Mouse (Mus musculus) midbrain, embryonic 13.5 days (tissue): Measurements from ENCODE around the gene Csrnp1. TPM values are rescaled to one million over a fixed set of nuclear protein-coding genes. Genes with fewer than 3 reads are reported as not detected.

Experiments used
- ATAC-seq: fragments of 200-750 bp; cut with Nextera tagmentation; 2 replicates; pipeline ENCODE4 v1.8.0; 2017; ENCODE audit warnings: mild to moderate bottlenecking, moderate TSS enrichment, moderate library complexity
- H3K27ac ChIP-seq: fragments of 300-500 bp; sonication (generic); 2 replicates; pipeline ENCODE4 v1.5.1; 2015; ENCODE audit warnings: inconsistent platforms, mild to moderate bottlenecking, moderate library complexity
- H3K27me3 ChIP-seq: fragments of 300-500 bp; sonication (generic); 2 replicates; pipeline ENCODE4 v1.6.1; 2015; ENCODE audit warnings: mild to moderate bottlenecking, inconsistent platforms
- H3K36me3 ChIP-seq: fragments of 300-500 bp; sonication (generic); 2 replicates; pipeline ENCODE4 v1.6.1; 2015; ENCODE audit warnings: mild to moderate bottlenecking, inconsistent platforms
- H3K4me1 ChIP-seq: fragments of 300-500 bp; sonication (generic); replicated peaks from 2 replicates; pipeline ENCODE4 v1.6.1; 2015; ENCODE audit warnings: inconsistent platforms
- H3K4me2 ChIP-seq: fragments of 300-500 bp; sonication (generic); replicated peaks from 2 replicates; pipeline ENCODE4 v1.6.1; 2015; ENCODE audit warnings: moderate library complexity, mild to moderate bottlenecking, inconsistent platforms
- H3K4me3 ChIP-seq: fragments of 300-500 bp; sonication (generic); replicated peaks from 2 replicates; pipeline ENCODE4 v1.5.1; 2015; ENCODE audit warnings: mild to moderate bottlenecking, inconsistent platforms
- H3K9ac ChIP-seq: fragments of 300-500 bp; sonication (generic); replicated peaks from 2 replicates; pipeline ENCODE4 v1.6.1; 2015; ENCODE audit warnings: mild to moderate bottlenecking, inconsistent platforms
- H3K9me3 ChIP-seq: fragments of 300-500 bp; sonication (generic); 2 replicates; pipeline ENCODE4 v1.6.1; 2016; ENCODE audit warnings: mild to moderate bottlenecking, inconsistent platforms
- WGBS: fragments of 180-500 bp; shearing (Covaris S2); methylation state at CpG from one replicate; pipeline ENCODE4 v1.1.7; 2015; 5-methylcytosine and 5-hydroxymethylcytosine counted together
- polyA plus RNA-seq: library from polyadenylated mRNA; unstranded; fragments of >200 nt; fragmentation: Nextera tagmentation; extraction: Ambion mirVana; gene quantifications from 2 replicates; pipeline ENCODE4 v1.2.1, GENCODE M21; 2015

Csrnp1 gene
- polyA plus RNA-seq, 1 experiment from 2014 or later, result 1.1 TPM

DNA sequence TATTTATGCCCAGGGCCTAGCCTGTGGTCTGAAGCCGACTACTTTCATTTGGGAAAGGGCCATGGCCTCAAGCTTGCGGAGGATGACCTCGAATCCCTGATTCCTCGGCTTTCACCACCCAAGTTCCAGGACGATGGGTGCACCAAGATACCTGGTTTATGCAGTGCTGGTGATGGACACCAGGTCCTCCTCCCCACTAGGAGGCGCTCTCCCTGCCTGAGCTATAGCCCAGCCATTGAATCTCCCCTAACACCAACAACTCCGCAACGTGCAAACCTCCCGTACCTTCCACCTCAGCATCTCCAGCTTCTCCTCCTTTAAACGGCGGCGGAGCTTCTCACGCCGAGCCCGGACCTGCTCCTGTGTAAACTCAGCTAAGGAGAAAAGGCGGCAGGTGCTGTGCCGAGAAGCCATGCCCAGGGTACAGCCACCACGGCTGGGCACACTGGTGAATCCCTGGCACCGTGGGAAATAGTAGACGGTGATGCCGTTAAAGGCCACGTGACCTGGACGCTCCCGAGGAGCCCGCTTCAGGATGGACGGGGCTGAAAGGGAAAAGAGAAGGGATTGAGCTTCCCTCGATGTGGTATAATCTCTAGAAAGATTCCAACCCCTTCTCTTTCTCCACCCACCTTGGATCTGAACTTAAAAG lies 10.5 kb downstream of the Csrnp1 start:
- Histone ChIP-seq H3K27me3 (0 out of 2 replicates have a peak, but pooled peaks cover 2% of the 10 kb centered on the region), H3K4me1 (peaks cover 23% of the 10 kb centered on the region), H3K4me2 (no peak overlapping the region), H3K27ac (no peak overlapping the region), H3K9me3 (no peaks in the 10 kb centered on the region), H3K9ac (no peak overlapping the region), H3K36me3 (no peaks in the 10 kb centered on the region), H3K4me3 (no peak overlapping the region)
- WGBS, result 93% methylated on average over 27 of the region's 27 CpGs
- ATAC-seq, result no peak

DNA sequence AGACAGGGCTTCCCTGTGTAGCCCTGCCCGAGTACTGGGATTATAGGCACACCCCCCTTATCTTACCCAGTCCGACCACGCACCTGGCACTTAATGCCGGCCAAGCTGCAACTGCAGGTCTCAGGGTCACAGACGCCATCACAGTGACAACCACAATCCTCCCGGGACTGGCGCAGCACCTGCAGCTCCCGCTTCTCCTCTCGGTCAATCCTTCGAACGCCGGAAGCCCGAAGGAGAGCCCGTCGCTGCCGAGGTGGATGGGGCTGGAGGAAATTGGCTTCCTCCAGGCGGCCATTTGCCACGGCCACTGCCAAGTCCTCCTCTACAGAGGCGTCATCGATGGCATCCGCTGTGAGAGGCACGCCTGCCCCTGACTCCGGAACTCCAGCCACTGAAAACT lies 11.2 kb downstream of the Csrnp1 start:
- H3K27ac ChIP-seq, result no peak overlapping the region
- H3K4me1 ChIP-seq, result peaks cover 20% of the 10 kb centered on the region
- no peak for ATAC-seq
- H3K4me2 ChIP-seq, result no peak overlapping the region
- H3K9me3 ChIP-seq, result no peaks in the 10 kb centered on the region
- no peaks in the 10 kb centered on the region for H3K36me3 ChIP-seq
- H3K27me3 ChIP-seq, result no peaks in the 10 kb centered on the region
- H3K4me3 ChIP-seq, result no peak overlapping the region
- WGBS, result 92% methylated on average over 23 of the region's 23 CpGs
- no peak overlapping the region for H3K9ac ChIP-seq

DNA sequence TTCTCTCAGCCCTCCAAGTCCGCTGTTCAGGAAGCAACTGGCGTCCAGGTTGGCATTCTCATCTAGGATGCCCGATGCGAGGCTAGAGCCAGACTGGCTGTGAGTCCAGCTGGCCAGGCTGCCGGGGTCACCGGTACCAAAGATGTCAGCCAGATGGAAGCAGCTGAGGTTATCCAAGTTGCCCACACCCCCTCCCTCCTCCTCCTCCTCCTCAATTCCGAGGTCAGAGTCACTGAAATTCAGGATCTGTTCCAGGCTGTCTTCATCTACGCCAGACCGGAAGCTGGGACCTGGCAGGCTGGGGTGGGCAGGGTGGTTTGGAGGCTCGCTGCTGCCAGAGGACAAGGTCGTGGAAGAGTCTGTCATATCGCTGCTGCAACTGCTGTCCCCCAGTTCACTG lies 11.9 kb downstream of the Csrnp1 start:
- ATAC-seq, result no peak
- Histone ChIP-seq H3K9ac (no peak overlapping the region), H3K27me3 (no peaks in the 10 kb centered on the region), H3K9me3 (no peaks in the 10 kb centered on the region), H3K36me3 (no peaks in the 10 kb centered on the region), H3K4me2 (no peak overlapping the region), H3K4me3 (no peak overlapping the region), H3K27ac (no peak overlapping the region), H3K4me1 (peaks cover 13% of the 10 kb centered on the region)
- WGBS, result 90% methylated on average over 12 of the region's 12 CpGs

DNA sequence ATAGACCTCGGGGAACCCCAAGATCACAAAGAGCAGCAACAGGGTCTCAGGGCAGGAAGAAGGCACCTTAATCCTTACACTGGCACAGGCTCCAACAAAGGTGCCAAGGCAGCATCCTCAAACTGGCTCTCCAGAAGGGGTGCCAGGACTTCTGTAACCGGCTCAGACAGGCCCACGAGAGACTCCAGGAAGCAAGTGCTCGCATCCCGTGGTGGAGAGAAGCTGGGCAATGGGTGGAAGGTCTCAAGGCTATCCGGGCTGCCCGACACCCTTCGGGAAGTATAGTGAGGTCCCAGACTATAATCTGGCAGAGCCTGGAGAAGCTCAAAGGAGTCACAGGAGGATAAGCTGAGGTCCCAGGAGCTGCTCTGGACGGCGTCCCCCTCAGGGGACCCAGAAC lies 12.3 kb downstream of the Csrnp1 start:
- Histone ChIP-seq H3K4me3 (no peak overlapping the region), H3K9me3 (no peaks in the 10 kb centered on the region), H3K9ac (no peak overlapping the region), H3K36me3 (no peaks in the 10 kb centered on the region), H3K4me2 (no peak overlapping the region), H3K27me3 (no peaks in the 10 kb centered on the region), H3K4me1 (peaks cover 10% of the 10 kb centered on the region; the same call in 1 of the 2 replicates), H3K27ac (no peak overlapping the region)
- WGBS, result 92% methylated on average over 10 of the region's 10 CpGs
- ATAC-seq, result no peak

DNA sequence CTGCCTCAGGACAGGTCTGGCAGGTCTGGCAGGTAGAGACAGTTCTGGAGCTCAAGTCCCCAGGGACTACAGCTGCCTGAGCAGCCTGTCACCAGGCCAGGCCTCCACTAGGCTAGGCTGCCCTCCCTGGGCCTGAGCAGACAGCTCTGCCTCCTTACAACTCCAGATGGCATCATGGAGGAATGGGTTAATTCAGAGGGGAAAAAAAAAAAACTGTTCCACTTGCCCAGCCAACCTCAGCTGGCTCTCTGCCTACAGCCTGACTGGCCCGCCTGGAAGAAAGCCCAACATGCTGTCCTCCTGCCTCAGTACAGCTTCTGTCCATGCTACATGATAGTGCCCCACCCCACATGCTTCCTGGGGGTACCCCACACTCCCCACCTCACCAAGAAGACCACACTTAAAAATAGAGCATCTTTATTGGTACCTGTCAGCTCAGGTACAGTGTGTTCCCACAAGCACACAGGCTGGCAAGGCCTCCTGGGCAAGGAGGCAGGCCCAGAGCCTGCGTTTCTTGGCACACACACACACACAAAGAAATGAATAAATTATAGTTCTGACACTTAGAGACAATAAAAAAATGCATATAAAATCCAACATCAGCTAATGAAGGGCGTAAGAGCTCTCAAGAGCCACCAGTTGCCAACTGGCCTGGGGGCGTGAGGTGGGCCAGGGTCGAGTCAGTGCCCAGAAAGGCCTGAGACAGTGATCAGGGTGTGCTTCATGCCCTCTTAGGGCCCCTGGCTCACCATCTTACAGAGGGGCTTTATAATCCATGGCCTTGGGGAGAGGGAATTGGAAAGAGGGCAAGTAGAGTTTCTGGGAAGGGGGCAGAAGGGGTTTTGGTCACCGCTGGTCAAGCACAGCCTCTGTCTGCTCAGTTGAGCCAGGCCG lies 13.4 kb downstream of the Csrnp1 start:
- no peaks in the 10 kb centered on the region for H3K27me3 ChIP-seq
- peaks cover 10% of the 10 kb centered on the region; the same call in 1 of the 2 replicates for H3K4me1 ChIP-seq
- no peaks in the 10 kb centered on the region for H3K36me3 ChIP-seq
- ATAC-seq, result peak; percentile 65
- no peak overlapping the region for H3K4me2 ChIP-seq
- WGBS, result 75% methylated on average over 7 of the region's 7 CpGs
- H3K9ac ChIP-seq, result 0 out of 2 replicates have a peak overlapping the region, but pooled peaks have one; percentile 15
- no peaks in the 10 kb centered on the region for H3K9me3 ChIP-seq
- no peak overlapping the region for H3K4me3 ChIP-seq
- peak overlapping the region; percentile 49 for H3K27ac ChIP-seq

DNA sequence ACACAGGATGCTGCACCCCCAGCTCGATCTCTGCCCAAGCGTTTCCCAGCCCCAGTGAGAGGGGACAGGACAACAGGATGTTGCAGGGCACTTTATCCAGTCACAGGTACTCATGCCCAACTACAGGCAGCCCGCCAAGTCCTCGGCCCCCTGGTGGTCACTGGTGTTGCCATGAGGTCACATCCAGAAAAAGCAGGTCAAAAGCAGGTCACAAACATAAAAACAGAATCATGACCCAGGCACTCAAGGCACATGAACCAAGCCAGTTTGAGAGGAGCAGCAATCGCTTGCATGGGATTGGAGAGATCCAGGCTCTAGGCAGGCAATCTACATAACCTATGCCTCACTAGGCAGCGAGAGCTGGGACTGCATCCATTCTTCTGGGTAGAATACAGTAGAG lies 14.2 kb downstream of the Csrnp1 start:
- no peak overlapping the region for H3K4me2 ChIP-seq
- no peaks in the 10 kb centered on the region for H3K9me3 ChIP-seq
- no peaks in the 10 kb centered on the region for H3K27me3 ChIP-seq
- H3K27ac ChIP-seq, result peak overlapping the region; percentile 21; the same call in 1 of the 2 replicates
- WGBS, result 47% methylated on average over 6 of the region's 6 CpGs
- ATAC-seq, result no peak; the same call in 1 of the 2 replicates
- H3K36me3 ChIP-seq, result no peaks in the 10 kb centered on the region
- no peak overlapping the region for H3K4me3 ChIP-seq
- no peak overlapping the region for H3K9ac ChIP-seq
- H3K4me1 ChIP-seq, result peaks cover 10% of the 10 kb centered on the region; the same call in 1 of the 2 replicates

DNA sequence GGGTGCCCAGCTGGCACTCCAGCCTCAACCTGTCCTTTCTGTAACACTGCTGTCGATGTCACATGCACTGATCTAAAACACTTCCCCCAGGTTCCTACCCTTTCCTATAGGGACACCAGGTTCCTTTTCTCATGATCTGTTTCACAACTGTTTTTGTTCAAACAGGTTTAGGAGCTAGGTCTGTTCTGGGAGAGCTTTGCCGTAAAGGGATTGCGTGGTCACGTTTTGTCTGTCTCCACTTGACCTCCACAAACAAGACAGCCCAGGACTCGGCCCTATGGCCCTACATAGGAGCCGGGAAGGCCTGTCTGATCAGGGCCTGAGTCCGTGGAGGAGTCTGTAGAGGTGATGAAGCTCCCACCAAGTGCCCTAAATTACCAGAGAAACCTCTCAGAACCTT lies 14.6 kb downstream of the Csrnp1 start:
- Histone ChIP-seq H3K27ac (no peak overlapping the region), H3K4me1 (peaks cover 10% of the 10 kb centered on the region; the same call in 1 of the 2 replicates), H3K36me3 (no peaks in the 10 kb centered on the region), H3K9ac (no peak overlapping the region), H3K27me3 (no peaks in the 10 kb centered on the region), H3K9me3 (no peaks in the 10 kb centered on the region), H3K4me2 (no peak overlapping the region), H3K4me3 (no peak overlapping the region)
- no peak for ATAC-seq
- 78% methylated on average over 7 of the region's 7 CpGs for WGBS

DNA sequence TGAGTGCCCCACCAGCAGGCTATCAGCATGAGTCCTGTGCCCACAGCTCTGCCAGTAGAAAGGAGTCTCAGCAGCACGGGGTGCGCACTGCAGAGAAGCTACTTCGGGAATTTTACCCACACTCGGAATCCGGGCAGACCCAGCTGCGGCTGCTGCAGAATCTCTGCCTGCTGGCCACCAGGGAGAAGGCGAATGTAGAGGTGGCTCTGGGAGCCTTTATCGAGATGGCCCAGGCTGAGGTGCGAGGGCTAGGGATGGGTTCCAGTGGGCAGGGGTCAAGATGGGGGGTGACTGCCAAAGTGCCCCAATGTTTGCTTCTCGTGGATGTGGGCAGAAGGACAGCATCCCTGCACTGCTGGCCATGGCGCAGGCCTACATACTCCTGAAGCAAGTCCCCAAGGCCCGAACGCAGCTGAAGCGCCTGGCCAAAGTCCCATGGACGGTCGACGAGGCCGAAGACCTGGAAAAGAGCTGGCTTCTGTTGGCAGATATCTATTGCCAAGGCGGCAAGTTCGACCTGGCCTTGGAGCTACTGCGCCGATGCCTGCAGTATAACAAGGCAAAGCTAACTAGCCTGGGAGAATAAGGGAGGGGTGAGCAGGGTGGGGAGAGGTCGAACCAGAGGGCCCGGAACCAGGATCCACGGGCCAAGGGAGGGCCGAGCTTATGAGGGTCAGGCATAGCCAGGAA lies 18.1 kb downstream of the Csrnp1 start:
- H3K4me2 ChIP-seq, result no peak overlapping the region
- no peak overlapping the region for H3K4me3 ChIP-seq
- 0 out of 2 replicates have a peak, but pooled peaks cover 4% of the 10 kb centered on the region for H3K27me3 ChIP-seq
- H3K4me1 ChIP-seq, result peaks cover 15% of the 10 kb centered on the region; the same call in 1 of the 2 replicates
- no peaks in the 10 kb centered on the region for H3K9me3 ChIP-seq
- ATAC-seq, result no peak
- no peak overlapping the region for H3K9ac ChIP-seq
- no peak overlapping the region for H3K27ac ChIP-seq
- WGBS, result 86% methylated on average over 26 of the region's 26 CpGs
- H3K36me3 ChIP-seq, result no peaks in the 10 kb centered on the region

DNA sequence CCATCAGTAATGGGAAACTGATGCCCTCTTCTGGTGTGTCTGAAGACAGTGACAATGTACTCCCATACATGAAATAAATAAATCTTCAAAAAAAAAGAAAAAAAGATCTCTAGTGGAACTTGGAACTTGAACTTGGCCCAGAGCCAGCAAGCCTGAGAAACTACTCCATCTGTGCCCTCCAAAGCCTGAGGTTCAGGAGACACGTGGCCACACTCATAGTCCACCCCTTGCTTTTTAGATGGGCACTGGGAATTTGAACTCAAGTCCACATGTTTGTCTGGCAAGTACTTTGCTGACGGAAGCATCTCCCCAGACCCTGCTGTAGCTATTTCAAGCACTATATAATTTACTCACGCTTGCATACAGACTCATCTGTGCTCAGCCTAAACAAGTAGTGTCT lies 19.3 kb downstream of the Csrnp1 start:
- no peak overlapping the region for H3K27ac ChIP-seq
- no peaks in the 10 kb centered on the region for H3K36me3 ChIP-seq
- H3K4me3 ChIP-seq, result no peak overlapping the region
- WGBS, result 79% methylated on average over 3 of the region's 3 CpGs
- H3K9ac ChIP-seq, result no peak overlapping the region
- H3K4me1 ChIP-seq, result 0 out of 2 replicates have a peak, but pooled peaks cover 5% of the 10 kb centered on the region
- H3K27me3 ChIP-seq, result 0 out of 2 replicates have a peak, but pooled peaks cover 4% of the 10 kb centered on the region
- ATAC-seq, result no peak
- H3K9me3 ChIP-seq, result no peaks in the 10 kb centered on the region
- no peak overlapping the region for H3K4me2 ChIP-seq

DNA sequence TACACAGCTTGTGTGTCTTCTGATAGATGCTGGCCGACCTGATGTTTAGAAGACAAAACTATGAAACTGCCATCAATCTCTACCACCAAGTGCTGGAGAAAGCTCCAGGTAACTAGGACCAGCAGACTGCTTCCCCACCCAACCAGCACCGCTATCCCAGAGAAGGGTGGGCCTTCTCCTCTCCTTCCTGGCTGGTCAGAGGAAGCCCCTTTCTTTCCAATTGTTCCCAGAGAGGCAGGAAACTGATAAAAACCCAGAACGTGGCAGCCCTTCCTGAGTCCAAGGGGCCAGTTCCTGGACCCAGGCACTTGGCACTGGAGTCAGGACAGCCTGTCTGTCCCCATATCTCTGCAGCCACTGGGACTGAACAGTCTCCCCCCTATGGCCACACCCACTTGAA lies 20.3 kb downstream of the Csrnp1 start:
- Histone ChIP-seq H3K27ac (no peak overlapping the region), H3K4me2 (no peak overlapping the region), H3K4me3 (no peak overlapping the region), H3K9me3 (no peaks in the 10 kb centered on the region), H3K27me3 (0 out of 2 replicates have a peak, but pooled peaks cover 4% of the 10 kb centered on the region), H3K36me3 (no peaks in the 10 kb centered on the region), H3K4me1 (0 out of 2 replicates have a peak, but pooled peaks cover 5% of the 10 kb centered on the region), H3K9ac (no peak overlapping the region)
- WGBS, result 79% methylated on average over 3 of the region's 3 CpGs
- ATAC-seq, result no peak

DNA sequence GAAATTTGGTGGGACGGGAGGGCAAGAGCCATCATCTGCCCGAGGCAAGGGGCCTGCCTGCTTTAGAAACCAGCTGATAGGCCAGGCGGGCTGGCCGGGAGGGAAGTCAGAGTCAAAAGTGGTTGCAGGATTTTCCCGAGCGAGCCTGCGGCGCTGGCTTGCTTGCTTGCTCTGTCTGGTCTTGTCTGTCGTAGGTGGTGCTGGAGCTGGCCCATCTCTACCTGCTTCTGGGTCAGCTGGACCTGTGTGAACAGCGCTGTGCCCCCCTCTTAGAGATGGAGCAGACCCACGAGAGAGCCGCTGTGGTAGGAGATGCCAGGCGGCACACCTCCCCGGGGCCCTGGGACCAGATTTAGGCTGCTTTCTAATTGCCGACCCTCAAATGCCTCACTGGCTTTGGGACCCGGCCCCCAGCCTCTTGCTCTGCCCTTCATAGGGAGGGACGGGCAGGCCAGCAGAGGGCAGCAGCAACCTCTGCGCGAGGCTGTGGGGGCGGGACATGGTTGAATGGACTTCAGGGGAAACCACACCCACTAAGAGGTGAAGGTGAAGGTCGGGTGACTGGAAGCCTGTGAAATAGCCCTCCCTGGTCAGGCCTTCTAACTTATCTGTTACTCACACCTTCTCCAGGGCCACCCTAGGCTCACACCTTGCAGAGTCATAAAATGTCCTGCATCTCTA lies 21.3 kb downstream of the Csrnp1 start:
- ATAC-seq, result 0 out of 2 replicates have a peak, but pooled peaks have one; percentile 63
- 0 out of 2 replicates have a peak, but pooled peaks cover 4% of the 10 kb centered on the region for H3K27me3 ChIP-seq
- H3K36me3 ChIP-seq, result no peaks in the 10 kb centered on the region
- H3K4me1 ChIP-seq, result 0 out of 2 replicates have a peak, but pooled peaks cover 5% of the 10 kb centered on the region
- no peaks in the 10 kb centered on the region for H3K9me3 ChIP-seq
- no peak overlapping the region for H3K27ac ChIP-seq
- H3K4me2 ChIP-seq, result peak overlapping the region; percentile 22; the same call in 1 of the 2 replicates
- no peak overlapping the region; the same call in 1 of the 2 replicates for H3K9ac ChIP-seq
- WGBS, result 11% methylated on average over 21 of the region's 21 CpGs
- H3K4me3 ChIP-seq, result no peak overlapping the region
